Mouse (Mus musculus): ENCODE results near the gene Slc13a3. TPM values are rescaled to one million over a fixed set of nuclear protein-coding genes. Genes with fewer than 3 reads are reported as not detected.

Gene Slc13a3
- polyA plus RNA-seq, 1 experiment, result 0.62 TPM

DNA sequence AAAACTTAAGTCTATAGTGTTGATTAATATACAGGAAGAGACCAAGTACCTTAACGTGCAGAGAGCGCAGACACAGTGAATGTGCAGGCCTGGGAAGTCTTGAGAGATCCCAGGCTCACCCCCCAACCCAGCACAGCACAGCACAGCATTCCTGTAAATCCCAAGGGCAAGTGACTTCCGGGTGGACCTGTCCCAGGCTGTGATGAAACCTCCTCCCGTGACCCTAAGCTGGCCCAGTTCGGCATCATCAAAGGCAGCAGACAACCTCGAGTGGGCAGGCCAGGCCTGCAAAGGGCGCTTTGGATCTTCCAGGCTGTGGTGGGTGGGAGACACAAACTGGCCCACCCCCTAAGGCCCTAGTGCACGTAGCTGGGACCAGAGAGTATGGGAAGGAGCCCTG is 9.0 kb upstream of the Slc13a3 start:
- no peak for DNase-seq (ENCODE audit: low spot score)

DNA sequence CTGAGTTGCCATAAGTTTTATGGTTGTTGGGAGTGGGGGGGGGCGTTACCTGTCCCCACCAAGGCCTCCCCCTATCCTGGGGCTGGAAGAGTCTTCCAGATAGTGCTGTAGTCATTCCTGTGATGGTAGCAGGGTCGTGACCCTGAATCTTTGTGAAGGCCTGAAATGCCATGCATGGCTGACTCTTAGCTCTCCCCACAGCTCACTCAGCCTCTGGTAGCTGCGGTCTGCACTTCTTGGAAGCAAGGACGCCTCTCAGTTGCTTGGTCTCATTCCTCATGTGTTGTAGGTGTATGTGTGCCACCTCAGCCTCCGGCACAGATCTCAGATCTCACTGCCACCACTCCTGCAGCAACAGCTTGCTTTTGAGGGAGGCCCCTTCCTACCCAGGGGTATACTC is 2.8 kb upstream of the Slc13a3 start:
- DNase-seq (ENCODE audit: low spot score), result no peak

DNA sequence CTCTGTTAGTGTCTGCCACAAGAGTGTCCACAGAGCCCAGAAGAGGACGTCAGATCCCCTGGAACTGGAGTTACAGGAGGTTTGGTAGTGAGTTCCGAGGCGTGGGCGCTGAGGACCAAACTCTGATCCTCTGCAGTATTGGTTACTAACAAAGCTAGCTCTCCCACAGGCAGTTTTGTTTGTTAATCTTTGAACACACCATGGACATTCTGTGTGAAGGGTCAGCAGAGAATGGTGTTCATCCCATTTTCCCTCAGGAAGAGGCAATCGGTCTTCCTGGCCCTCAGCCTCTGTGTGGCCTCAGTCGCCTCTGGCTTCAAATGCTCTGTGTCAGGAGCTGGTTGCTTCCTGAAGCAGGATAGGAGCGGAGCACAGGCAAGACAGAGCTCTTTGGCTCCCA is 2.4 kb upstream of the Slc13a3 start:
- DNase-seq (ENCODE audit: low spot score), result no peak

DNA sequence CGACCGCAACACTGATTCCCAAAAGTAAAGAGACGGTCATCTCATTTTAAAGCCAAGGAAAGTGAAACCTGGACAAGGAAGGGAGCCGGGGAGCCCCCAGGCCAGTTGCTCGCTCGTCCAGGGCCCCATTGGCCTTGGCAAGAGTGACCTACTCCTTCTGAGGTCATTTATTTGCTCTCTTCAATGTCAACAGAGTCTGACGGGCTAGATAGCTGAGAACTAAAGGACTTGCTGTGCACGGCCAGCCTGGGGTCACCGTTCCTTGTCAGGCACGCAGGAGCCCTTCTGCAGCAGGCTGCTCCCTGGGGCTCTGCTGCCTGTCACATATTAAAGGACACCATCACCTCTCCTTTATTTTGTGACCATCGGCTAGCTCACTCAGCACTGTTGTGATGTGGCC is 1.1 kb downstream of the Slc13a3 start:
- DNase-seq (ENCODE audit: low spot score), result no peak

DNA sequence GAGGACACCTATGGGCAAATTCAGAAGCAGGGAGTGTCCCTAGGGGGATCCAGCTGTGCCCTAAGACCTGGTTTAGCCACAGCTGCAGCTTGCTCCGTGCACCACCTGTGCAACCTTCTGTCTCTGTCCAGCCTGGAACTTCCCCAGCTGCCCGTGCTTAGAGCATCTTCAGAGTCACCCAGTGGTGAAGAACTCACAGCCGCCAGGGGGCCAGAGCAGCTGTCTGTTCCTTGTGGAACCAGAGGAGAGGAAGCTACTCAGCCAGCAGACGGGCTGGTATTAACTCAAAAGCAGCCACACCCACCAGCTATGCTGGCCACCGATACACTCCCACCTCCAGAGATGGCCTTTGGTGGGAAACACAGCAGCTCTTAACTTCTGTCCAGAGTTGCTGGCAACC is 2.9 kb downstream of the Slc13a3 start:
- DNase-seq (ENCODE audit: low spot score), result no peak

DNA sequence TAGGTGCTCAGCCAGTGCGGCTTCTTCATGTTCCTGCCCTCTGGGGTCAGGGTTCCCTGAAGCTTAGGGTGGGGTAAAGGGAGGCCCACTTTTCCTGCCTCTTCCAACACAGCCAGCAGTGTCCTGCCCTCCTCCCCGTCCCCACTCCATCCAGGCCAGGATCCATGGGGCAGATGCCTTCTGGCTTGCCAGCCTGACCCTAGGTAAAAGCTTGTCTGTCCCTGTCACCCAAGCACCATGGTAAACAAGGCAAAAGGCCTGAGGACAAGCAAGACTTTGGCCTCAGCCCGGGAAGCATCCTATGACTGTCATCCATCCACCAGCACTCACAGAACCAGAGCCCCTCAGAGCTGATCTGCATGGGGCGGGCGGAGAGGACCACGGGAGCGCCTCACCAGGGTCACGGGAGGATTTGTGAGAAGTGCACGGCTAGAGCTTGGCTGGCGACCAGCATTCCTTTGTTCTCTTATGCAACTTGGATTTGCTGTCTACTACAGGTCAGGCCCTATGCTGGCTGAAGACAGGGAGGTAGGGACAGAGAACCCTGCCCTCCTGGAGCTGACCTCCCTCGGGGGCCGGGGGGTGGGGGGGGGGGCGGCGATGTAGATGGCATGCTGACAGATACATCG is 5.1 kb downstream of the Slc13a3 start:
- no peak for DNase-seq (ENCODE audit: low spot score)

DNA sequence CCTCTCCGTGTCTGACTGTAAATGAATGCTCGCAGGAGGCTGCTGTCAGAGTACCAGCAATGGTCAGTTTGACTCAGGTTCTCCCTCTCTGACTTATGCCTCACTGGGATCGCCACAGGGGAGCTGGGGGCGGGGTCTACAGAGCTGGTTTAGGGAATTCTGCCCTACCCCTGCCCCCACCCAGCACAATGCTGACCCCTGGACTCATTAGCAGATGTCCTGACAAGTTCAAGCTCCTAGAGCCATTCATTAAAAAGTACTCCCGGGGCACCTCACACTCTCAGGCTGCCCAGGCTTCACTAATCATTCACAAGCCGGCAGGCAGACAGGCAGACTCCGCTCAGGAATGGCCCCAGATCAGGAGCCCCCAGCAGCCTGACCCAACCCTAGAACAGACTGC is 13.4 kb downstream of the Slc13a3 start:
- no peak for DNase-seq (ENCODE audit: low spot score)

DNA sequence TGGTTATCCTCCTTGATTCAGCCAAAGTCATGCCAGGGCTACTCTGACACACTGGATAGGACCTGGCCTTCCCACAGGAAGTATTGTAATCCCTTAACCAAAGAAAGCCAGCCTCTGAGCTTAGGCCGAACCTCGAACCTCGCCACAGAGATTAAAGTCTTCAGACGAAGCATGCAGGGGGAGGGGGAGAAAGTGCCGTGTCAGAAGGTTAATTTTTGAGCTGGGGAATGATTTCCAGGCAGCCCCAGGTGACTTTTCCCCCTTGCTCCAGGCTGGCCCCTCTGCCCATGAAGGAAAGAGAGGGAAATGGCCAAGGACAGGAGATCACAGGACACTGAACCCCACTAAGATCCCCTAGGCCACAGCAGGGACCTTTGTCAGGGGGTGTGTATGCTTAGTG is 14.8 kb downstream of the Slc13a3 start:
- DNase-seq (ENCODE audit: low spot score), result no peak

DNA sequence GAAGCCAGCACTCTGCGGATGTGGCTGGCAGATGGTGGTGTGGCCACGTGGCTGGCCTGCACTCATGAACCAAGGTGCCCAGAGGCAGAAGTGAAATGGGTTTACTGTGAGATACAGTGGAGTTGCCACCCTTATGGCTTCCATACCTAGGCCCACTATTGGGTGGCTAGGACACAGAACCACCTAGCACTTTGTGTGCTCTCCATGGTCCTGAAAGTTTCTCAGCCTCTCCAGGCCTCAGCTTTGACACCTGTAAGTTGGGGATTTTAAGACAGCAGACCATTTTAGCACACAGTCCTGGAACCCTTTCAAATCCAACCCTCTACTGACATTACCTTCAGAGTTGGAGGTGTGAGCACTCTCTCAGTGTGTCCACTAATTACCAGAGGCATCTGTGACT is 16.3 kb downstream of the Slc13a3 start:
- no peak for DNase-seq (ENCODE audit: low spot score)

DNA sequence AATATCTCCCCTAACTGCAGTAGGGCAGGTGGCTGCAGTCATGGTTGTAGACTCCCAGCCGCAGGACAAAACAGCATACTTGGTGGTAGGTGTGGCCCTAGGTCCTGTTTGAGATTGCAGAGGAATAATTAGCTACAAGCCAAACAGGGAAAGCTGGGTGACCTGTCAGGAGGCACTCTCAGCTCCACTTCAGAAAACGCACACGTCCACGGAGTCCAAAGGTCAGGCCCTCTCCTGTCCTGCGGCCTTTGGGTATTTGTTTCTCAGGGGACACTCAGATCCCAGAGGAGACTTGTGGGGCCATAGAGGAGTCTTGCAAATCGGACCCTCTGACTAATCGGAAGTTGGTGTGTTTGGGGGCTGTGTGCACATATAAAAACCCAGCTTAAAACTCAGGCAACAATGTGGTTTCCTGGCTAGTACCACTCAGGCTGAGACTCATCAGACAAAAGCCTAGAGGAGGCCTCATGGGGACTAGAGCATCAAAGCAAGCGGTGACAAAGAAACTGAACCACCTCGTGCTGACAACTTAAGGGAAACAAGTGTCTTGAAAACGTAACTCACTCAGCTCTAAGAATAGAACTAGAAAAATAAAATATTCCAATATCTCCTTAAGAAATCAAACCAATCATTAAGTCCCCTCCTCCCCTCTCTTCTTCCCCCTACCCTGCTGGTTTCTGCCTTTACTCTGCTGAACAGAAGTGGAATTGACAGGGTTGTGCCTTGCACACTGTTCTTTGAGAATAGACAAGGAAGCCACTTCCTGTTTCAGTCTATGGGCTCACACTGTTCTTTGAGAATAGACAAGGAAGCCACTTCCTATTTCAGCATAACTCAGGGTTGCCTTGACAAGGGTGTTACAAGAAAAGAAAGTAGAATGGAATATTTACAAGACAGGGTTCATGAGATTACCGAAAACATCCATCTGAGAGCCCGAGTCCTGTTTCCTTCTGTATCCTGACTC is 20.0 kb downstream of the Slc13a3 start:
- no peak for DNase-seq (ENCODE audit: low spot score)

DNA sequence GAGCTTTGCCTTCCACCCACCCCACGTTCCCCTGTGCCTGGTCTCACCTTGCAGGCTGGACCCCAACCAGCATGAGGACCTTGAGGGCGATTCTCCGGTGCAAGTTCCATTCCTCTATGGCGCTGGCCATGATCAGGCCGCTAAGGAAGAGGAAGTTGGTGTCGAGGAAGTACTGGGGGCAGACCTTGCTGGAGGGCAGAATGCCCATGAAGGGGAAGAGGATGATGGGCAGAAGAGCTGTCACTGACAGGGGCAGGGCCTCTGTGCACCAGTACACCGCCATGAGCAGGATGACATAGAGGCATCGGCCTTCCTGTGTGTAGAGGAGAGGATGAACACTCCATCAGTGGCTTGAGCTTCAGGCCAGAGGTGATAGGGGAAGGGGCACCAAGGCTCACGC is 24.6 kb downstream of the Slc13a3 start:
- no peak for DNase-seq (ENCODE audit: low spot score)

DNA sequence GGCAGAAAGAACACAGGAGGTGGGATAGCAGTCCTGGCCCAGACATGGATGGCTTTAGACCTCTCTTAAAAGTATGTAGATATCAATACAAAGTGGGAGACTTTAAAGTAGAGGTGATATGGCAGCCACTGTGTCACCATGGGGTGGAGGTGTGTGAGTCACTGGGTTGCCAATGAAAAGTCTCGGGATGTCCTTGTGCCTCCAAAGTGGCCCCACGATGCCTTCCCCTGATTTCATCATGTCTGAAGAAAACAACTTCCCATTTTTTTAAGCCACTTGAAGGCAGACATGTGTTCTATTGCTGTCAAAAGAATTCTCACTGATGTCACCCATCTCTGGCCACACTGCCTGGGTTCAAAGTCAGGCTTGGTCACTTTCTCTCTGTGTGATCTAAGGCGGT is 28.2 kb downstream of the Slc13a3 start:
- DNase-seq (ENCODE audit: low spot score), result no peak

DNA sequence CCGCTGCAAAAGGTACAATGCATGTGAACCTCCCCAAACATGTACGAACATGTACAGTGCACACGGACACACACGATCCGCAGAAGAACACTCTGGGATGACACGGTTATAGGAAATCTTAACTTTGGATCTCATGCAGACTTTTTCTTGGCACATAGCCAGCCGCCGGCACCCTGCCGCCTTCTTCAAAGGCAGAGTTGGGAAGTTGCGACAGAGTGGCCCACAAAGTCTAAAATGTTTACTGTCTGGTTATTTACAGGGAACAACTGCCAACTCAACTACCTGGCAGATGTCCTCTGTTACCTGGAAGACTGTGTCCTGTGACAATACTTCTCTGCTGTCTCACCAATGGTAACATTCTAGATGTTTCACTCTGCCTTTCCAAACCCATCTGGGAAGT is 30.0 kb downstream of the Slc13a3 start:
- DNase-seq (ENCODE audit: low spot score), result no peak

DNA sequence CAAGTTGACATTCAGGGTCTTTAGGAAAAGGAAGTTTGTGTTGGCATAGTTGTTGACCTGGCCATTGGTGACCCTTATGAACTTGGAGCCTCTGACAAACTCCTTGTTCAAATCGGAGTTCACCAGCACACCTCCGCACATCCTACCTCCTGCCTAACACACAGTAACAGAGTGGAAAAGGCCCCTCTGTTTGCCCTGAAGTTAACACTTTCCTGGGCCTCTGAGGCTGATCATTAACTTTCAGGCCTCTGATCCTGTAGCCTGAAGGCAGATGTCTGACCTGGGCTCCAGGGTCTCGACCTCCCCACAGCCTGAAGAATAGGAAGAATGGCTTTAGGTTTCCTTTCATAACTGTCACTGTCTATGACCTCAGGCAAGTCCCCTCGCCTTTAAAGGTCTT is 31.4 kb downstream of the Slc13a3 start:
- no peak for DNase-seq (ENCODE audit: low spot score)

DNA sequence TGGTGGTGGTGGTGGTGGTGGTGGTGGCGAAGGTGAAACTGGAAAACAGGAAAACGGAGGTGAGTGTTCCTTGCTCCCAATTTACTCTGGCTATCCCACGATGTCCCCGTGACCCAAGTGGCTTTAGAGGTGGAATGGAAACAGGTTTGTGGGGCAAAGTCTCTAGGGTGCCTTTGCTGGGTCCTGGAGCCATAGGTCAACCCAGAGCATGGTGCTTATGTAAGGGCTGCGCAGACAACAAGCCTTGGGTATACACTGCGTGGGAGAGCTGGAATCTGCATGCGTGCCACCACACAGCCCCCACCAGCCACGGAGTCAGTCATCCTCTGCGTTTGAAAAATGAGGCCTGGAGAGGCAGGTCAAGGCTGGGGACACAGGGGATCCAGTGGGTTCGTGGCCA is 33.4 kb downstream of the Slc13a3 start:
- no peak for DNase-seq (ENCODE audit: low spot score)

DNA sequence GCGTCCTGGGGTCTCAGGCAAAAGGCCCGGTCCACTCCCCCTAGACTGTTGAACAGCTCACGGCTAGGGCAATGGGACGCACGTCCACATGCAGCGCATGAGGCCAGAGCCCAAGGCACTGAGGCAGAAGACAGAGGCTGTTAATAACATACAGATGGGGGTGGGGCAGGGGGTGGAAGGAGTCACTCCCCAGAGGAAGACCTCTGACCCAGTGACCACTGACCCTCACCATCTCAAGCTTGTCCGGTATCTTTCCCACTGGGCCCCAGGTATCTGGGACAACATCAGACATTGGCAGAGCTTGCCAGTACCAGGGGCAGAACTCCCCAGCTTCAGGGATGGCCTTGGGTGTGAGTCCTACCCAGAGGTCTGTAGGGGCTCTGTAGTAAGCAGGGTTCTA is 34.1 kb downstream of the Slc13a3 start:
- DNase-seq (ENCODE audit: low spot score), result no peak

DNA sequence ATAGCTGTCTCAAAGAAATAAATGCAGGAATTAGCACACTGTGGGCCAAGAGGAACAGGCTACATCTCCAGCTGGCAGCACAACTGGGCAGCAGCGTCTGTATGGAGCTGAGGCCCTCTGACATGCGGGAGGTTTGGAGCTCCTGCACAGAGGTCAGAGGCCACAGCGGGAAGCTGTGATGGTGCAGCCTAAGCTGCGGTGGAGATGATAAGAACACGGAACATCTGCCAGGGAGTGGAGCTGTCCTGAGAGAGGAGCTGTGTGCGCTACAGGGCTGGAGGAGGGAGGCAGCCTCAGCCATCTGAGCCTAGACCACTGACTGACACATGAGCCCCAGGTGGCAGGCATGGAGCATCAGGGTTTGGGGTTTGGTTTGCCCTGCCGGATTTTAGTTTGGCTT is 44.3 kb downstream of the Slc13a3 start:
- DNase-seq (ENCODE audit: low spot score), result no peak

DNA sequence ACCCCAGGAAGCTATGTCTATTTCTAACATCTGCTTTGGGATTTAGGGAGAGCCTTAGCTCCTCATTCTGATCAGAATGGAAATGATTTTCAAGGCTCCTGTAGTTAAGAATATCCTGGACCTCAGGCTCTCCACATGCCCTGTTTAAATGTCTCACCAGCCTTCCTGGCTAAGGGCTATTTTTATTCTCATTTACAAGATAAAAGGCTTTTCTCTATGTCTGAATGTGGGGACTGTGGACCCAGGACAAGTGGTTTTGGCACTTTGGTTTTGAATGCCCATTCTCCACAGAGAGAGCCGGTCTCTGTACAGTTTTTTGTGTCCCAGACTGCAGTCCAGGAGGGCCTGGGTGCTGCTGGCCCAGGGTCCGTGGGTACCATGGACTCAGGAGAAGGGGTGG is 52.8 kb downstream of the Slc13a3 start:
- DNase-seq (ENCODE audit: low spot score), result no peak

DNA sequence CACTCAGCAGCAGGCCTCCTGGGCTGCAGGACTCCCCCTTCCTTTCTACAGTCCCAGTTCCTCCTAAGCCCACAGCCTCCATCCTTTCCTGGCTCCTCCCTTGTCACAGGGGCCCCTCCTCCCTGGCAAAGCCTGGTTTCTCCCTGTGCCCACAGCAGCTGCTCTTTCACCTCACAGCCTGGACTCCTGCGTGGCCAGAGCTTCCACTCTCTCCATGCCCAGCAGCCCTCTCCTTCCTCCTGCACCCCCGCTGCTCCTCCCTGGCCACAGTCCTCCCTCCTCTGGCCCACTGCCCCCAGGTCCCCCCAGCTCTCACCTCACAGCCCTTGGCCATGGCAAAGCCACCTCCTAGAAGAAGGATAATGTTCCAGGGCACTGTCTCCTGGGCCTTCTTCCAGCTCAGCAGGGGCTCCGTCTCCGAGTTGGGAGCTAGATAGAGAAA is 53.3 kb downstream of the Slc13a3 start:
- no peak for DNase-seq (ENCODE audit: low spot score)

DNA sequence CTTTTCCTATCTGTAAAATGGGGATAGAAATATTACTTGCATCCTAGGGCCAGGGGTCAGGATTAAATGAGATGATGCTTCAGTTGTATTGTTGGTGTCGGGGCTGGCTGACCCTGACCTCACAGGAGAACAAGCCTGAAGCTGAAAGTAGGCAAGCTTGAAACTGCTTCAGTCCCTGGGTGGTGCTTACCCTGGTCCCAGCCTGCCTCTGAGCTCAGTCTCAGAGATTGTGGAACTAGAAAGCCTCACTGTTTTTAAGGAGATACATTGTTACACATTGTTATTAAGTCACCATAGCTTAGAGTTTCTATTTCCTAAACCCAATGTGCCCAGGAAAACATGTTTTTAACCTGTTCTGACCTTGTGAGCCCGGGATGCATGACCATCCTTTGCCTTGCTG is 54.5 kb downstream of the Slc13a3 start:
- DNase-seq (ENCODE audit: low spot score), result no peak

DNA sequence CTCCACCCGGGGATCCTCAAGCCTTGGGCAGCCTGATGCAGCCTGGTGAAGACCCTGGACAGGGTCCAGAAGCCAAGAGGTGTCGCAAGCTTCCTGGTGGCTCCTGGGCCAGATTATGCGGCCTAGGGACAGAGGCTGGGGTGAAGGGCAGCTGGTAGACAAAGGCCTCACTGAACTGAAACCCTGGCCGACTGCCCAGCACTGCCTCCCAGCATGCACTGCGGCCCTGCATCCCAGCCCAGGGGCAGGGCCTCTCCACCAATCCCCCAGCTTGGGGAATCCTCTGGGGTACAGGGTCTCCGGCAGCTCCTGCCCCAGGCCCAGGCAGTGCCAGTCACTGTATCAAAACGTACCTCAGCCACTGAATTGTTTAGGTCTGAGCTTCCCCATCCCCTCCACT is 55.7 kb downstream of the Slc13a3 start:
- DNase-seq (ENCODE audit: low spot score), result no peak

DNA sequence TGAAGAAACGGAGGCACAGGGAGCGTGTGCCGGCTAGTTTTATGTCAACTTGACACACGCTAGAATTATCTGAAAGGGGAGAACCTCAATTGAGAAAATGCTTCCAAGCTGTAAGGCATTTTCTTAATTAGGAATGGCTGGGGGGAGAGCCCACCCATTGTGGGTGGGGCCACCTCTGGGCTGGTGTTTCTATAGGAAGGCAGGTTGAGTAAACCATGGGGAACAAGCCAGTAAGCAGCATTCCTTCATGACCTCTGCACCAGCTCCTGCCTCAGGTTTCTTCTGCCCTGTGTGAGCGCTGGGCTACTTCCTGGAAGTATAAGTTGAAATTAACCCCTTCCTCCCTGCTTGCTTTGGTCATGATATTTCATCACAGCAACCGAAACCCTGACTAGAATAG is 57.2 kb downstream of the Slc13a3 start:
- no peak for DNase-seq (ENCODE audit: low spot score)

DNA sequence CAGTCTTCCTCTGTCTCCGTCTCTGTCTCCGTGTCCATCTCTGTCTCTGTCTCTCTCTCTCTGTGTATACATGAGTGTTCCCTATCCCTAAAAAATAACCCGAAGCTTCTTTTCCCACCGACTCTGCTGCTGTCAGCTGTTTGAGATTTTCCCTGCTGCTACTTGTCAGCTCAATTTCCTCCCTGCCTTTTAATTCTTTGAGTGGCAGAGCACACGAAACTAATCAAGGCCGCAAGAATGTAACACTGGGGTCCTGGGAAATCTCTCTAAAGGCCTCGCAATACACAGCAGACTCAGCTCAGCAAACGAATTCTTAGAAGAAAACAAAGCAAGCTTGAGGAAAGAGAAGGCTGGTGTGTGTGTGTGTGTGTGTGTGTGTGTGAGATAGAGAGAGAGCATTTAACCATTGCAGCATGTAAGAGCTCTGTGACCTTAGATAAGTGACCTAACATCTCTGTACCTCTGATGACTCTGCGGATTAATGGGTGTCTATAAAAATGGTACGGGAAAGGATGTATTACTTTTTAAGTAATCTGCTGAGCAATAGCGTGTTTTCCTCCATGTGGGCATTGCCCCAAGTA is 57.8 kb downstream of the Slc13a3 start:
- DNase-seq (ENCODE audit: low spot score), result no peak

Measured in urinary bladder, adult 2 months (tissue).